Mouse (Mus musculus) midbrain, postnatal 0 days (tissue): ENCODE measurements around the gene Syce3. TPM values are rescaled to one million over a fixed set of nuclear protein-coding genes. Genes with fewer than 3 reads are reported as not detected.

Experiments used
- ATAC-seq: fragments of 200-750 bp; cut with Nextera tagmentation; 2 replicates; pipeline ENCODE4 v1.8.0; 2017; ENCODE audit warnings: moderate number of reproducible peaks, mild to moderate bottlenecking, moderate TSS enrichment, moderate library complexity; ENCODE audit not compliant: low FRiP score
- DNase-seq: peaks from one replicate; pipeline ENCODE4 v3.0.0-alpha.2; 2015; ENCODE audit warnings: low spot score
- H3K27ac ChIP-seq: fragments of 300-500 bp; sonication (generic); 2 replicates; pipeline ENCODE4 v1.5.1; 2014; ENCODE audit warnings: low read depth, mild to moderate bottlenecking, low read length, mixed read lengths
- H3K27me3 ChIP-seq: fragments of 300-500 bp; sonication (generic); 2 replicates; pipeline ENCODE4 v1.6.1; 2014; ENCODE audit warnings: low read length, control low read depth, mixed read lengths; ENCODE audit not compliant: insufficient read depth
- H3K36me3 ChIP-seq: fragments of 300-500 bp; sonication (generic); 2 replicates; pipeline ENCODE4 v1.6.1; 2014; ENCODE audit warnings: low read length, control low read depth, mixed read lengths; ENCODE audit not compliant: insufficient read depth
- H3K4me1 ChIP-seq: fragments of 300-500 bp; sonication (generic); 2 replicates; pipeline ENCODE4 v1.6.1; 2014; ENCODE audit warnings: mild to moderate bottlenecking, control low read depth, antibody characterized with exemption, low read length, mixed read lengths; ENCODE audit not compliant: insufficient read depth
- H3K4me2 ChIP-seq: fragments of 300-500 bp; sonication (generic); 2 replicates; pipeline ENCODE4 v1.6.1; 2014; ENCODE audit warnings: low read depth, mild to moderate bottlenecking, low read length, mixed read lengths; ENCODE audit not compliant: poor library complexity, severe bottlenecking
- H3K4me3 ChIP-seq: fragments of 300-500 bp; sonication (generic); 2 replicates; pipeline ENCODE4 v1.5.1; 2014; ENCODE audit warnings: low read depth, mild to moderate bottlenecking, low read length, moderate library complexity
- H3K9ac ChIP-seq: fragments of 300-500 bp; sonication (generic); replicated peaks from 2 replicates; pipeline ENCODE4 v1.6.1; 2014; ENCODE audit warnings: mild to moderate bottlenecking, low read length, moderate library complexity, mixed read lengths; ENCODE audit not compliant: poor library complexity, severe bottlenecking
- H3K9me3 ChIP-seq: fragments of 300-500 bp; sonication (generic); 2 replicates; pipeline ENCODE4 v1.6.1; 2016; ENCODE audit warnings: low read length, control low read depth
- CTCF ChIP-seq: IDR thresholded peaks from 2 replicates; pipeline ENCODE4 v1.5.1; 2016; ENCODE audit warnings: antibody characterized with exemption, mild to moderate bottlenecking
- WGBS: fragments of 180-500 bp; shearing (Covaris S2); extraction: QIAGEN DNeasy Blood & Tissue Kit; methylation state at CpG from one replicate; pipeline ENCODE4 v1.1.7; 2014; 5-methylcytosine and 5-hydroxymethylcytosine counted together
- polyA plus RNA-seq: library from polyadenylated mRNA; unstranded; fragments of >200 nt; fragmentation: Nextera tagmentation; extraction: Ambion mirVana; gene quantifications from 2 replicates; pipeline ENCODE4 v1.2.1, GENCODE M21; 2015
- total RNA-seq: library from RNA; depleted of rRNA; stranded (reverse); fragments of >200 nt; gene quantifications from 2 replicates; pipeline ENCODE4 v1.2.3, GENCODE M21; 2014

Syce3 gene
- total and polyA plus RNA-seq, 2 experiments from 2014 or later: not detected

- Histone ChIP-seq H3K9ac (peak overlapping the region; percentile 85), H3K27ac (peak overlapping the region; percentile 90), H3K4me2 (peak overlapping the region; percentile 95), H3K4me3 (peak overlapping the region; percentile 76), H3K27me3 (no peaks in the 10 kb centered on the region), H3K9me3 (no peaks in the 10 kb centered on the region), H3K36me3 (peaks cover 19% of the 10 kb centered on the region), H3K4me1 (peaks cover 16% of the 10 kb centered on the region)
- DNase-seq: peak; percentile 48
- 4% methylated on average over 24 of the region's 24 CpGs for WGBS
- TF ChIP-seq CTCF: no peak
- ATAC-seq: peak; percentile 81
Measured at GRCm38 (mm10) chr15:89452906-89453864, 42.9 kb upstream of the Syce3 start.

GRCm38 (mm10) chr15:89442486-89443070, 32.3 kb upstream of the Syce3 start:
- WGBS: 38% methylated on average over 8 of the region's 8 CpGs
- TF ChIP-seq CTCF: peak; percentile 58
- ATAC-seq (no peak), DNase-seq (peak; percentile 57)
- no peak overlapping the region for H3K9ac ChIP-seq
- H3K9me3 ChIP-seq: no peaks in the 10 kb centered on the region
- no peaks in the 10 kb centered on the region for H3K27me3 ChIP-seq
- H3K27ac ChIP-seq: no peak overlapping the region
- H3K36me3 ChIP-seq: no peaks in the 10 kb centered on the region
- H3K4me3 ChIP-seq: no peak overlapping the region
- no peak overlapping the region for H3K4me2 ChIP-seq
- H3K4me1 ChIP-seq: no peaks in the 10 kb centered on the region

- 90% methylated on average over 5 of the region's 5 CpGs for WGBS
- no peak for DNase-seq
Measured at GRCm38 (mm10) chr15:89435878-89436277, 25.6 kb upstream of the Syce3 start.

GRCm38 (mm10) chr15:89434136-89434535, 23.8 kb upstream of the Syce3 start:
- DNase-seq: no peak
- WGBS: 73% methylated on average over 3 of the region's 3 CpGs

More at GRCm38 (mm10) chr15:89435878-89436277, 25.6 kb upstream of the Syce3 start:
- no peaks in the 10 kb centered on the region for H3K9me3 ChIP-seq
- no peak for ATAC-seq
- no peaks in the 10 kb centered on the region for H3K36me3 ChIP-seq
- no peak overlapping the region for H3K27ac ChIP-seq
- H3K9ac ChIP-seq: no peak overlapping the region
- H3K4me1 ChIP-seq: 0 out of 2 replicates have a peak, but pooled peaks cover 2% of the 10 kb centered on the region
- no peak overlapping the region for H3K4me2 ChIP-seq
- TF ChIP-seq CTCF: no peak
- no peaks in the 10 kb centered on the region for H3K27me3 ChIP-seq
- no peak overlapping the region for H3K4me3 ChIP-seq

GRCm38 (mm10) chr15:89432946-89433345, 22.6 kb upstream of the Syce3 start:
- H3K36me3 ChIP-seq: no peaks in the 10 kb centered on the region
- TF ChIP-seq CTCF: no peak
- no peaks in the 10 kb centered on the region for H3K9me3 ChIP-seq
- no peak overlapping the region for H3K9ac ChIP-seq
- no peak for ATAC-seq
- no peak overlapping the region for H3K27ac ChIP-seq
- H3K4me1 ChIP-seq: 0 out of 2 replicates have a peak, but pooled peaks cover 2% of the 10 kb centered on the region
- no peak for DNase-seq
- H3K4me2 ChIP-seq: no peak overlapping the region
- H3K27me3 ChIP-seq: no peaks in the 10 kb centered on the region
- 87% methylated on average over 4 of the region's 4 CpGs for WGBS
- H3K4me3 ChIP-seq: no peak overlapping the region

More at GRCm38 (mm10) chr15:89434136-89434535, 23.8 kb upstream of the Syce3 start:
- Histone ChIP-seq H3K36me3 (no peaks in the 10 kb centered on the region), H3K27me3 (no peaks in the 10 kb centered on the region), H3K27ac (no peak overlapping the region), H3K4me3 (no peak overlapping the region), H3K9ac (no peak overlapping the region), H3K4me2 (no peak overlapping the region), H3K9me3 (no peaks in the 10 kb centered on the region), H3K4me1 (0 out of 2 replicates have a peak, but pooled peaks cover 2% of the 10 kb centered on the region)
- no peak for TF ChIP-seq CTCF
- no peak for ATAC-seq

GRCm38 (mm10) chr15:89431806-89432205, 21.5 kb upstream of the Syce3 start:
- Histone ChIP-seq H3K9ac (no peak overlapping the region), H3K4me1 (0 out of 2 replicates have a peak, but pooled peaks cover 2% of the 10 kb centered on the region), H3K4me2 (no peak overlapping the region), H3K4me3 (no peak overlapping the region), H3K27me3 (no peaks in the 10 kb centered on the region), H3K9me3 (no peaks in the 10 kb centered on the region), H3K36me3 (peaks cover 9% of the 10 kb centered on the region), H3K27ac (no peak overlapping the region)
- TF ChIP-seq CTCF: no peak
- WGBS: 92% methylated on average over 6 of the region's 6 CpGs
- ATAC-seq: no peak
- no peak for DNase-seq
